Mouse (Mus musculus) erythroid progenitor cell, adult 5-6 weeks (primary cell): Measurements from ENCODE around the gene Gtf2e1. TPM values are rescaled to one million over a fixed set of nuclear protein-coding genes. Genes with fewer than 3 reads are reported as not detected.

Experiments
- ATAC-seq: replicated peaks from 2 replicates; pipeline ENCODE4 v1.8.0; 2016; ENCODE audit warnings: moderate number of reproducible peaks, mild to moderate bottlenecking, moderate TSS enrichment, inconsistent platforms; ENCODE audit not compliant: poor library complexity, low FRiP score, severe bottlenecking
- total RNA-seq, 2 experiments: library from RNA; stranded (forward) in 1 of 2; stranded (reverse) in 1 of 2; fragments of 150-400 nt in 1 of 2; fragments of 186-747, 209-891 nt in 1 of 2; gene quantifications; 2 replicates each; pipeline versions ENCODE4 v1.2.3 to v1.2.4; 2015 to 2017; ENCODE audit warnings: low replicate concordance in 2 of 2

The Gtf2e1 gene
- total RNA-seq, 2 experiments from 2014 or later: 0.42 to 3.0 TPM

DNA sequence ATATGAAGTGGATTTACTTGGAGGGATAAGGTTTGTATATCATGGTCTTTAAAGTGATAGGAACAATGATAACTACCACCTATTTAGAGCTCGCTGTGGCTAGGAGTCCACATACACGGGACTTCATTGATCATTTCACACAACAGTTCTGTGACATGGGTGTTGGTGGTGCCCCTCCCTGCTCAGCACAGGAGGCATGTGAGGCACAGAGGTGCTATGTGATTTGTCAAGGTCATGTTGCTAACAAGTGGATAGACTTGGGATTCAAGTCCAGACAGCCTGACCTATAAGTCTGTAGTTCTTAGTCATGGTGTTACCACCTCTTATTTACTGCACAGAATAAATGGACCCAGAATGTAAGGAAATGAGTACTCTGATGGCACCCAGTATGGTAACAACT, 11.4 kb upstream of the Gtf2e1 start:
- ATAC-seq: no peak

DNA sequence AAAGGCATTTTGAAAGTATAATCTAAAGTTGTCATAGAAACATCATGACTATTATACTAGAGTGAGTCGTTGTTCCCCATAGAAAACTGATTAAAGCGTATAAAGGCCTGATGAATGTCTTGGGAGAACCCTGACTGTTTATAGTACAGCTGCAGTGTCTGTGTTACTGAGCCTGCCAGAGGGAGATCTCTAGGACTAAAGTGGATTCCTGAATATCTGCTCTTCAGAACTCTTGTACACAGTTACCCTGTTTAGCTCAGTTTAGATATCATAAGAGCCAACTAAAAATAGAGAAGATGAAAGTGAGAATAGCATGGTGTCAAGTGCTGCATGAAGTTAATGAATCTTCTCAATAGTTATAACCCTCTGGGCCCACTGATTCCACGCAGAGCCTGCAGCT, 10.7 kb upstream of the Gtf2e1 start:
- ATAC-seq: no peak

DNA sequence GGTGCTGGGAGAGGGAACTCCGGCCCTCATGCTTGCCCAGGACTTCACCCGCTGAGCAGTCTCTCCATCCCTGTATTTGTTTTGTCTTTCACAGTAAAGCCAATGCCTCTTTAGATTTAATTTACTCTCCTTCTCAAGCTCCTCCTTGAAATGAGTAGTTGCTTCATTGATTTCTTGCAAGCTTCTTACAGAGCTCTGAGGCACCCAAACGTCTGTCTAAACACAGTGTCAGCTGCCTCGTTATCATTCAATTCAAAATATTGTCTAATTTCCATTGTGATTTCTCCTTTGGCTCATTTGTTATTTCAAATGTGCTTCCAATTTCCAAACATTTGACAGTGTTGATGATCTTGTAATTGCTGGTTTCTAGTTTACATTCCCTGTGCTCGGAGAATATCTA, 6.7 kb upstream of the Gtf2e1 start:
- ATAC-seq: no peak

DNA sequence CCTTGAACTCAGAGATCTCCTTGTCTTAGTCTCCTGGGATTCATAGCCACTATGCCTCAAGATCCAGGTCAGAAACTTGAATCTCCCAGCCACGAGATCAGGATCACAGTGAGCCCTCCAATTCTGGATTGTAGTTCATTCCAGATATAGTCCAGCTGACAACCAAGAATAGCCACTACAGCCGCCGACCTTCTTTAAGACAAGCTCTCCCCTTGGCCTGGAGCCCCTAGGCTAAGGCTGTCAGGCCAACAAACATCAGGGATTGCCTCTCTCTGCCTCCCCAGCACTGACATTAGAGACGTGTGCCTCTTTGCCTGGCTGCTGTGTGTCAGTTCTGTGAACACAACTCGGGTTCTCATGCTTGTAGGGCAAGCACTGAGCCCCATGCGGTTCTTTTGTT, 1.2 kb upstream of the Gtf2e1 start:
- no peak for ATAC-seq

DNA sequence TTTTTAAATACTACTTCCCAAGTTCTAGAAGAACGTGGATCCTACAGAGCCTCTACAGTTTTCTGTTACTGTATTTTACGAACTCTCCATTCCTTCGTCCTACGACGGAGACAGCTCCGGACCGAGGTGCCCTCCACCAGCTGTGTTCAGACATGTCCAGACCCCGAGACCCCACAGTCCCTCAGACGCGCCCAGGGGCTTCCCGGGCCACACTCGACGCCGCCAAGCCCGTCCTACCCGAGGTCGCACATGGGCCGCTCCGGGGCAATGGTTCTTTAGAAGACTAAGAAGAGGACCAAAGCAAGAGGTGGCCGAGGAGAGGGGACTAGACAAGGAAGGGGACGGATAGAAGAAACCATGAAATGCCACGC, 364 bp downstream of the Gtf2e1 start:
- ATAC-seq: peak; percentile 54

DNA sequence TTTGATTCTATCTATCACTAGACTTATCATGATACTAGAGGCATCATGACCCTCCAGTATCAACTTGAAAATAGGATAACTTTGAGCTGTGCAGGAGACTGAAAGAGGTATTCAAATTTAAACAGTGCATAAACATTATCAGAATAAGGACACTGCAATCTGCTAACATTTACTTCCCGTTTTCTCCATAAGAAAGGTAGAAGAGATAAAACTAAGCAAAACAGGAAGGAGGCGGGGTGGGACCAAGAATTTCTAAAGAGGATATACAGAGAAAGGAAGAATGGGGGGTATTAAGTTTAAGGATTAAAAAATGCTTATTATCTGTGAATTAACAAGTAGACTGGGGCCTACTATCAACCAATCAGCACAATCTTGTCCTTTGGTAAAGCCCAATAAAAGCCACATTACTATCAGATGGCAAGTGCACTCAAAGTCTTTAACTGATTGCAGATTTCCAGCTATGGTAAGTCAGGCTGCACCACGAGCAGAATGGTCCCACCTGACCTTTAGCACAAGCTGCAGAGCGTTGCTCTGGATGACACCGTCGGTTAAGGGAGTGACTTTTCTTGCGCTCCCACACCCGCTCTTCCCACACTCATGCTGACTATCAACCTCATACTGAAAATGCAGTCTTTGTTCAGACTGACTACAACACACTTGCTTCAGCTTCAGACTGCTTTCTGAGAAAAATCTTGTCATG, 6.1 kb downstream of the Gtf2e1 start:
- no peak for ATAC-seq

DNA sequence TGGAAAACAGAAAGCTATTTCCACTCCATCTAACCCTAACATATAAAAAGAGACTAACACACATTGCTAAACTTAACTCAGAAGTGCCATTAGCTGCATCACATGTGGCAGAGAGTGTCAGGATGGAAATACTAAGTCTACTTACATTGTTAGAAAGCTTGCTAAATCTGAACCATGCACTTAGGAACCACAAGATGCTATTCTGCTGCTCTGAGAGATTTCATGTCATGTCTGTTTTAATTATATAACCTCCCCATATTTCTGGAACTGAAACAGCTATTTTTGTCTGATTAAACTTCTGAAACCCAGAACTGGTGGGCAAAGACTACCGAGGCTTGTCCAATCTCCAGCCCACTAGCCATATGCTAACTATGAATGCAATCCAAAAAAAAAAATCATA, 7.5 kb downstream of the Gtf2e1 start:
- no peak for ATAC-seq

DNA sequence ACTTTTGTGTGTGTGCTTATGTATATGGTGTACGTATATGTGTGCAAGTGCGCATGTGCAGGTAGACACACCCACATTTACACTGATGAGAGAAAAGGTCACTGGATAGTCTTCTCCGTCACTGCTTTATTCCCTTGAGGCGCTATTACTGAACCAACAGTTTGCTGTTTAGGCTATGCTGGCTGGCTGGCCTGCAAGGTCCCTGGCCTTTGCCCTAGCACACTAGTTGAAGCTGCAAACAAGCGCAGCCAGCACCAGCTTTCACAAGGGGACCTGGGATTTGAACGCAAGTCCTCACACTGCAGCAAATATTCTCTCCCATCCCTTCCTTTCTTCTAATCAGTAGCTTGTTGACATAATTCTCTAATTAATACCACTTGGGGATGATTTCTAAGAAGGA, 9.4 kb downstream of the Gtf2e1 start:
- ATAC-seq: no peak

DNA sequence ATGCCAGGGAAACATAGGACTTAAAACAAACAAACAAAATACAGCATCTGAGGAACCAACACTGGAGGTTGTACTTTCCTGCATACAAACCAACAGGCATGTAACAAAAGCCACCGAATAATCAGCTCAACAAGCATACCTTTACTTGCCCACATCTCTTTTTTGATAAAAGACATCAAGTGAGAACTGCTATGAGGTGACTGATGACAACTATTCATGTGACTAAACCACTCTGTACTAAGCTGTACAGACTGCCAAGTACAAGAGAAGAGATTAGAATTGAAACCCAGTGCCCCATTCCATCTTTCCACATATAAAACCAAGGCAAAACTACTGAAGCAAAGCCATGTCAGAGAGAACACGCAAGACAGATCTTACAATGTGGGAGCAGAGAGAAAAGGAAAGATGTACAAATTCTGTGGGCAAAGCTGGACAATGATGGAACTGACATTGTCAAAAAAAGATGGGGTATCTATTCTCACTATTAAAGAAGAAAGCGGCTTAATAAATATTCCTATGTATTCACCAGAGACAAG, 12.8 kb downstream of the Gtf2e1 start:
- no peak for ATAC-seq

DNA sequence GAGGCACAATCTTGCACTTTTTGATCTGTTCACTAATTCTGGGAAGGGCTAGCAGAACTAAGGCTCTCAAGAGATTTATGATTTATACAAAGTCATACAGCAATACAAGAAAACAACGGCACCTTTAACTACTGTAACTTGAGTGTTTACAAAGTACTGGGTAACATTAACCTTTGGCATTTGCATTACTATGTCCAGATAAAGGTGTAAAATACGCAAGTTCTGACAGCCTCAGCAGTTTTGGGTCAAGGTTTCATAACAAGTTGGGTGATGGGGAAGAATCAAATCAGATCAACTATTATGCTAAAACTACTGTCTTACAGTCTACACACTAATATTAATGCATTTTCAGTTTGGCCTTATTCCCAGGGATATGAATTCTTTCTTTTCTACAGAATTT, 14.5 kb downstream of the Gtf2e1 start:
- ATAC-seq: no peak

DNA sequence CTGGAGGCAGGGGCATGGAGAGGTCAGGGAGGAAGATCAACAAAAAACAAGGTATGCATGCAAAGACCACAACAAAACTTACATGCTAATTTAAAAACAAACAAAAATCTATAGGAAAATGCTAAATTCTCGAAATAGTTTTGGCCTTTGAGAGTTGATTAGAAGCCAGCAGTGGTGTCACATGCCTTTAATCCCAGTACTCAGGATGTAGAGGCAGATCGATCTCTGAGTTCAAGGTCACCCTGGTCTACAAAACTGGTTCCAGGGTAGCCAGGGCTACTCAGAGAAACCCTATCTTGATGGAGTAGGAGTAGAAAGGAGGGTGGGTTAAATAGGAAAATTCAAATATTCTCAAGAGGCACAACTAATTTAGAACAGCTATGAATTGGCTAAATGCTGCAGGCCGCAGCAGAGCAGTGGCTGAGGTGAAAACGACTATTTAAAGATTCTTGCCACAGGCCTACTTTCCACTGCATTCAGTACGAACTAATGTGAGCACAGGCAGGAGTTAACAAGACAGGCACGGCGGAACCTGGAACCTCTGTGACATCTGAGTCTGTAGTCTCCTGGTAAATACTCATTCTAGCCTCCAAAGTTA, 17.4 kb downstream of the Gtf2e1 start:
- ATAC-seq: no peak

DNA sequence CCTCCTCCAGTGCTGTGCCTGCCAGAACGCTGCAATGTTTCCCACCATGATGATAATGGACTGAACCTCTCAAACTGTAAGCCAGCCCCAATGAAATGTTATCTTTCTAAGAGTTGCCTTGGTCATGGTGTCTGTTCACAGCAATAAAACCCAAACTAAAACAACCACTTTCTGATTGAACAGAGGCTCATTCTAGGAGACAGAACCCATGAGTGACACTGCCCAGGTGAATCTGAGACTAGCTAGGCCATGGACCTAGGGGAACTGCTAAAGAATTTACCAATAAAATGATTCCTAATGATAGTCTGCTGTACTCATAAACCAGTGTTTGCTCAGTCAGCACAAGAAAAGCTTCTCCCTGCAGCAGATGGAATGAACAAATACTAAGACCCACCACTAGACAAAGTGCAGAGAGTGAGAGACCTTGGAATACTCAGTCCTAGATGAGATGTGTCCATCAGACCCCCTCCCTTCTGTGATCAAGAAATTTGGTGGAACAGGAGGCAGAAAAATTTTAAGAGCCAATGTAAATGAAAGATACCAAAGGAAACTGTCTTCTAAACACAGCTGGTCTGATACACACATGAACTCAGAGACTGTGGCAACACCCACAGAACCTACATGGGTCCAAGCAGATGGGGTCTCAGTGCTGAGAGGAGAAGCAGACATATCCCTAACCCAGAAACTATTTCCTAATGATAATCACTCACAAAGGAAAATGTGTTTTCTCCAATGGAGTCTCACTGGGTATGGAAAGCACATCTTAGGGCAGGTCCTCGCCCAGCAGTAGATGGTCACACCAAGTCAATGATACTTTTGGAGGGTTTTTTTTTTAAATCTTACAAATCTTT, 19.2 kb downstream of the Gtf2e1 start:
- no peak for ATAC-seq

DNA sequence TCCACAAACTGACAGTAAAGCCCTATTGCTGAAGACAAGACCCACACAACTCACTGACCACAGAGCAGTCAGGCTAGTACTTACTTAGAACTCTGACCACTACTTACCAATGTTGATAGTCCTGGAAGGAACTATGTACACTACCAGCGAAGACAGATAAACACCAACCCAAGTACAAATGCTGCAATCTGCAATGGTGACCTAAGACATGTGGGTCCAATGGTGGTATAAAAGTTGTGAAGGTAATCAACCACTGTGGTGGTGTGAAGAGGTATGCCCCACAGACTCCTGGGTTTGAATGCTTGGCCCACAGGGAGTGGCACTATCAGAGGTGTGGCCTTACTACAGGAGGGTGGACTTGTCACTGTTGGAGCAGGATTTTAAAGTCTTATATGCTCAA, 19.9 kb downstream of the Gtf2e1 start:
- no peak for ATAC-seq

DNA sequence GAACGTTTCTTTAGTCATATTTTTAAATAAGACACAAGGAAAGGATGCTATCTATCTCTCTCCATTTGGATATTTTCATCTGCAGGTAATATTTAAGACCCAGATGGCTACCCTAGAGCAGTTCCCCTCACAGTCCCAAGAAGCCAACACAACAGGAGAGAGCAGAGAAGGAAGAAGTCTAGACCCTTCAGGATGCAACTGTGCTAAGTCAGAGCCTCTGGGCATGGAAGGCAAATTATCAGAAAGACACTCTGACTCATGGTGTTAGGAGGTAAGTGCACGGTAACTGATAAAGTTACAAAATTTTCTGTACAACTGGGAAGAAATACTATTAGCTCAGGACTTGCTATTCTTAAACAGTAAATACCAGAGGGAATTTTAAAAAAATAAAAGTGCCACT, 20.9 kb downstream of the Gtf2e1 start:
- ATAC-seq: no peak

DNA sequence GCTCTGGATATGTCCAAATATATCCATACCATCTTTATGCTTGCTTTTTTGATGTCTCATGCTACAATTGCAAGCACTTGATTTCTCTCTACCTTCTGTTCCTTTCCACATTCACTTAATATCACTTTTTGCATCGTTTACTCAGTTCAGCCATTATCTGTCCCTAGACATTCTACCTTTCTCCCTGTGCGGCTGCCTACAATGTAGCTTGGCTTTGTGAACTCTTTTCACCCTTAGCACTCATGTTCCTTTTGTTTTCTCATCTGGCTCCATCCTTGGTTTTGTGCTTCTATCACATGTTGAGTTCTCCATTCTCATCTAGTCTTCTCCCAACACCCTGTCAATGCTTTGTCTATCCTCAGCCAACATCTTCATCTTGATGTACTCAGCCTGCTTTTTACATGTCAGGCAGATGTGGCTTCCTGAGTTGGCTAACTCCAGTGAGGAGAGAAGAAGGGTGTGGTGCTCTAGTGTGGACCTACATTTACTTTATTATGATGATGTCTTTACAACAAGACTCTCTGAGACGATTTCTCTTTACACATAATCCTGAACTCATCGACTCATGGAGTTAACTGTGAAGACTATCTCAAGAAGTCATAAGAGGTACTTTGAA, 21.9 kb downstream of the Gtf2e1 start:
- ATAC-seq: no peak

DNA sequence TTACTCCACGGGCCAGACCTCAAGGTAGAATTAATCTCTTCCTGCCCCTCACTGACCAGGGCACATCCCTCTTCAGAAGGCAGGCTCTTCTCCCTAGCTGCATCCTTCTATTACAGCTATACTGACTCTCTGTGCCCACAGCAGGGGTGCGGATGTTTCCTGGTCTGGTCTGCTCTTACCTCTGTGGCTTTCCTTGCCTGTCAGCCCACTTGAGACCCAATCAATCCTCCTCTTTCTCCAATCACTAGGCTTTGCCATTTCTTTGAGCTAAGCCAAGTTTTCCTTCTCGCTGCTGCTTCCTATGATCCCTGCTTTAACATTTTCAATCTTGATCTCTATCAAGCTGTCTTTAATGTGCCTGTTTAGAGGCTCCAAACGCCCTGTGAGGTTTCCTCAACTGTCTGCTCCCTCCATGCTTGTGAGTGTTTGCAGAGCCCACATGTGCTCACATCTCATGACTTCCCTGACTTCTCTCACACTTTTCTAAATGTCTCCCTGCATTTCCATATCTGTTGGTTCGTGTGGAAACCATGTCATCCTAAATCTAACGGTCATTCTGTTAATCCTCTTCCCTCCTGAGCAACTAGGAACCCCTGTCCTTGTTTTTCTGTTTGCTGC, 23.1 kb downstream of the Gtf2e1 start:
- no peak for ATAC-seq

DNA sequence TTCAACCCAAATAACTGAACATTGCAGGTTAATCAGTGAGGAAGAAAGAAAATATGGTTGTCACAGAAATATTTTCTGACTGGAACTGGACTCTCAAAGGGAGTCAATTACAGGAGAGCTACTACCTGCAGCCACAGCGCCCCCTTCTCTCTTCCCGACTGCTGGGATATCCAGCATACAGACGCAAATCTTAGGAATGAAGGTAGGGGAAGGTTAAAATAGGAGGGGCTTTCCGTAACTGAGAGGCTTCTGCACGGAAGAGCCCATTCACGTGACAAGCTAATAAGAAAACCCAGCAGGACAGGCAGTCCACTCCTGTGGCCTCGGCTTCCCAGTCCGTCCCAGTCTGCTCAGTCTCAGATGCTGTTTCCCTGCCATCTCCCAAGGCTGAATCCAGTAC, 24.9 kb downstream of the Gtf2e1 start:
- no peak for ATAC-seq

DNA sequence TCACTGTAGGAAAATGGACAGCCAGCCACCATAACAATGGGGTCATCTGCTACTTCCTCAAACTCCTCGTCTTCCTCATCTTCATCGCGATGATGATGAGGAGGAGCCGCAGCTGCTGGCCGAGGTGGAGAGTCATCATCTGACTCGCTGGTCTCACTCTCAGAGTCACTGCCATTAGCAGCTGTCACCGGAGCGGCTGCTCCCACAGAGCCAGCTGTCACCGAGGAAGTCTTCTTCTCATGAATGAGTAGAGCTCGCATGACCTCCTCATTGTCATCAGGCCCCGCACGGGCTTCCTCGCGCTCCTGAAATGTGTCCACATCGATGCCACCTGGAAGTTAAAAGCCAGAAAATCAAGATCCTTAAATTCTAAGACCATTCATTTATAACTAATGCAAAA, 28.1 kb downstream of the Gtf2e1 start:
- no peak for ATAC-seq

DNA sequence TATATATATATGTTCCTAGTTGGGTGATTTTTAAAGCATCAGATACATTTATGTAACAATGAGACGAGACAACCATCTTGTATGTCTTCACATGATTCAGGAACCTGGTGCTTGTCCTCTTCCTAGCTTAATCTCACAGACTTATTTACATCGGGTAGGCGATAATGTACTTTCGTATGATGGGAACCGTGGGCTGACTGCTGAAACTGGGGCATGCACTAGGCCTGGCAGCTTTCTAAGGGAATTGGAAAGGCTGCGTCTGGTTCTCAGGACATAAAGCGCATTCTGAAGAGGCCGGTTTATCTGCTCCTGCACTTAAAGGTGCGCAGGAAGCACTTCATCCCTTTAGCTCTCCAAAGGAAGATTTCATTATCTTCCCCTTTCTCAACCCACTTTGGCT, 32.8 kb downstream of the Gtf2e1 start:
- no peak for ATAC-seq

DNA sequence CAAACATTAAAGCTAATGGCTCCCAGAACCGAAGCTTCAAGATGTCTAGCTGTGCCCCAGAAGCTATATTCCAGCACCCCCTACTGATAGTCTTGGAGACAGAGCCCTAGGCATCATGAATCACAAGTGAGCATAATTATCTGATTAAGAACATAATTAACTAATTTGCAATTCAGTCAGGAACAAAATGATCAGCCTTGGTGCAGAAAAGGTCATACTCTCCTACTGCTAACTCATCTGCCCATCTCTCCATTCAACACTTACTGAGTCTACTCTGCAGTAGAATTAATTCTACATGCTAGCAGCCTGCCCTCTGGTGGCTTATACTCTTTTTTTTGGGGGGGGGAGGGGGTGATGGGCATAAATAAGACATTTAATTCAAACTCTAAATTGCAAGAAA, 35.1 kb downstream of the Gtf2e1 start:
- ATAC-seq: no peak
